Mouse (Mus musculus) bone marrow macrophage, adult 2 months (primary cell): Measurements from ENCODE around the gene Slc35f1.

Experiments used
- CTCF ChIP-seq: IDR thresholded peaks from 2 replicates; pipeline ENCODE4 v1.5.1; 2012; ENCODE audit warnings: low read depth, mild to moderate bottlenecking, low read length, moderate library complexity
- POLR2A ChIP-seq: IDR thresholded peaks from 2 replicates; pipeline ENCODE4 v1.6.1; 2012; ENCODE audit warnings: mild to moderate bottlenecking, low read depth, low read length, borderline replicate concordance

DNA sequence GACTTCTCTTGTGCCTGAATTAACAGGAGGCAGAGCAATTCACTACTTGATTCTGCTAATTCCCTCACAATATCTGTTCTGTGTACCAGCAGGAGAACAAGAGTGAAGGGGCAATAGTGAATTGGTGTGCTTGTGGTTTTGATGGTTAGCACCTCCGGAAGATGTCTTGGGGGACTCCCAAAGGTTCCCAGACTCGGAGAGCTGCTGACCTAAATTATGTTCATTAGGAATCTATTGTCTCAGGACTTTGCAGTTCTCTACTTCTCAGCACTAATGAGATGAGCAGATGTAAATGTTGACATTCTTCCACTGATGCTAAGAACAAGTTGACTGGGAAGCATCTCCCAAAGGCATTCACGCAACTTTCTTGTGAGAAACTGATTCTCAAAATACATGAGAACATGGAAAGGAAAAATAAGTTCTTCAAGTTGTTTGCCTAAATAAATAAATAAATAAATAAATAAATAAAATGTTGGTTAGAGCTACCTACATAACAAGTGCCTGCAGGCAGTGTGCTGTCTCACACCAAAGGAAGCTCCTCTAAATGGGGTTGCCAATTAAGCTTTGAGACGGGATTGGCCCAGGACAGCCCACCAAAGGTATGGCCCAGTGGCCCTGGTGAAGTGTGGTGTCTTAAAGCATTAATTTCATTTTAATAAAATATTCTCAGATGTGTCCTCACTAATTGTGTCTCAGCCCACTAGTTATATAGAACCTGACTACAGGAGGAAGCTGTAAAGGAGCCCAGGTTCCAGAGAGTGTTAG lies 67.3 kb downstream of the Slc35f1 start:
- TF ChIP-seq POLR2A = no peak
- TF ChIP-seq CTCF = no peak
